Mouse (Mus musculus): ENCODE measurements around the gene Trir. TPM values are rescaled to one million over a fixed set of nuclear protein-coding genes. Genes with fewer than 3 reads are reported as not detected.

Trir gene
- 133 and 139 TPM in 2 replicates for polyA plus RNA-seq (2016; fragmentation: Nextera tagmentation; extraction: Ambion mirVana)

DNA sequence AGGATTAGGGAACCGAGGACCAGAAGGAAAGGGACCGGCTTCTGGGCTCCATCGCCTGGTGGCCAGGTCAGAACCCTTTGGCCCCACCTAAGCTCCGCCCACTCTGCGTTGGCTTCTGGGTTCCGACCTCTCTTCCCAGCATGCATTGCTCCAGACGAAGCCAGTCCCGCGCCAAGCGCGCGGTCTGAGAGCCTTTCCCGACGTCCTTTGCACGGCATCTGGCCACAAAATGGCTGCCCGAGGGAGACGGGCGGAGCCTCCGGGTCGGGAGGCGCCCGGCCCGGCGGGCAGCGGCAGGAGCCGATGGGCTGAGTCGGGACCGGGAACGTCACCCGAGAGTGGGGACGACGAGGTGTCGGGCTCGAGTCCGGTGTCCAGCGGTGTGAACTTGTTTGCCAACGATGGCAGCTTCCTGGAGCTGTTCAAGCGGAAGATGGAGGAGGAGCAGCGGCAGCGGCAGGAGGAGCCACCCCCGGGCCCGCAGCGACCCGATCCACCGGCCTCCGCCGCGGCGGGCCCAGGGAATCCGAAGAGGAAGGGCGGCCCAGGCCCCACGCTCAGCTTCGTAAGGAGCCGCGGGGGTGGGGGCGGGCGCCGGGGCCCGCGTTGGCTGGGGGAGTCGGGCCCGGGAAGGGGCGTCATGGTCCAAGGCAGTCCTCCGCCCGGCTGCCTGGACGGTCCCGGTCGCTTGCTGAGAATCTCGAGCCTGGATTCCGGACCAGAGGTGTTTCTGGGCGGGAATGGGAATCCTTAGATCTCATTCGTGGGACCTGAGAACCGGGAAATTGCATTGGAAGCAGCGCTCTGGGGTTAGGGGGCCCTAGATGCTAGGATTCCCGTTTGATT lies at the start of gene Trir:
TSS of gene Trir (plus strand) at position 154 of the 846 bp plus-strand sequence.
- H3K4me1 ChIP-seq, result peaks cover 55% of the 10 kb centered on the region
- WGBS (ENCODE audit: insufficient replicate concordance), result under 1% methylated on average over 71 of the region's 75 CpGs

DNA sequence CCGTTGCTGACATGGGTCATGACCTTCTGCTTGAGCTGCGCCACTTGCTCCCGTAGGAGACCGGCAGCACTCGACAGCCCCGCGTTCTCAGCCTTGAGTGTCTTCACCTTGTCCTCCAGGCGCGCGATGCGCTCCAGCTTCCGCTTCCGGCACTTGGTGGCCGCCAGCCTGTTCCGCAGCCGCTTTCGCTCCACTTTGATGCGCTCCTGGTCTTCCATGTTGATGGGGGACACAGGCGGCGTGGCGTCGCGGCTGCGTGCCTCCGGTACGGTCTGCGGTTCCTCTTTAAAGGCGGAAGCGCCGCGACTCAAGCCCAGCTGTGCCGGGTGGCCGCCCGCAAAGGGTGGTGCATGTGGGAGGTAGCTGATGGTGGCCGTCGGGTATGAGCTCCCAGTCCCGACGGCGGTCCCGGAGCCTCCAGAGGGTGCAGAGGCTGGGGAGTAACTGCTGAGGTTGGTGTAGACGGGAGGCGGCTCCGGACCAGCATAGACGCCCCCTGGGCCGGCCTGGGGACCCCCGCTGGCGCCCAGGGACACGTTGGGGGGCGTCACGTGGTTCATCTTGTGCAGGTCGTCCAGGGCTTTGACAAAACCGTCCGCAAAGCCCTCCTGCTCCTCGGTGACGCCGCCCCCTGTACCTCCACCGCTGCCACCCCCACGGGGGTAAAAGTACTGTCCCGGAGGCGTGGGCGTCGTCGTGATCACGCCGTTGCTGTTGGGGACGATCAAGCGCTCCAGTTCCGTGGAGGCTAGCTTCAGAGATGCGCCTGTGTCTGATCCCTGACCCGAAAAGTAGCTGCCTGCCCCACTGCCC lies 49.0 kb upstream of the Trir start:
- H3K4me1 ChIP-seq, result peaks cover 98% of the 10 kb centered on the region
- peak overlapping the region; percentile 97 for H3K27ac ChIP-seq
- peak overlapping the region; percentile 94 for H3K4me2 ChIP-seq
- H3K36me3 ChIP-seq, result peaks cover 30% of the 10 kb centered on the region
- WGBS (ENCODE audit: insufficient replicate concordance), result under 1% methylated on average over 70 of the region's 70 CpGs
- no peak for ATAC-seq
- H3K4me3 ChIP-seq, result peak overlapping the region; percentile 81
- peak overlapping the region; percentile 86 for H3K9ac ChIP-seq
- no peaks in the 10 kb centered on the region for H3K9me3 ChIP-seq (replicated peaks)
- no peaks in the 10 kb centered on the region for H3K27me3 ChIP-seq (replicated peaks)

More for the DNA sequence above, at the start of gene Trir:
- H3K4me2 ChIP-seq, result peak within 1 kb of the TSS; percentile 96
- peak; percentile 84 for ATAC-seq
- H3K9ac ChIP-seq, result peak within 1 kb of the TSS; percentile 100
- H3K27me3 ChIP-seq (replicated peaks), result no peaks in the 10 kb centered on the region
- H3K4me3 ChIP-seq, result peak within 1 kb of the TSS; percentile 100
- H3K36me3 ChIP-seq, result peaks cover 60% of the 10 kb centered on the region
- H3K27ac ChIP-seq, result peak within 1 kb of the TSS; percentile 96
- no peaks in the 10 kb centered on the region for H3K9me3 ChIP-seq (replicated peaks)

DNA sequence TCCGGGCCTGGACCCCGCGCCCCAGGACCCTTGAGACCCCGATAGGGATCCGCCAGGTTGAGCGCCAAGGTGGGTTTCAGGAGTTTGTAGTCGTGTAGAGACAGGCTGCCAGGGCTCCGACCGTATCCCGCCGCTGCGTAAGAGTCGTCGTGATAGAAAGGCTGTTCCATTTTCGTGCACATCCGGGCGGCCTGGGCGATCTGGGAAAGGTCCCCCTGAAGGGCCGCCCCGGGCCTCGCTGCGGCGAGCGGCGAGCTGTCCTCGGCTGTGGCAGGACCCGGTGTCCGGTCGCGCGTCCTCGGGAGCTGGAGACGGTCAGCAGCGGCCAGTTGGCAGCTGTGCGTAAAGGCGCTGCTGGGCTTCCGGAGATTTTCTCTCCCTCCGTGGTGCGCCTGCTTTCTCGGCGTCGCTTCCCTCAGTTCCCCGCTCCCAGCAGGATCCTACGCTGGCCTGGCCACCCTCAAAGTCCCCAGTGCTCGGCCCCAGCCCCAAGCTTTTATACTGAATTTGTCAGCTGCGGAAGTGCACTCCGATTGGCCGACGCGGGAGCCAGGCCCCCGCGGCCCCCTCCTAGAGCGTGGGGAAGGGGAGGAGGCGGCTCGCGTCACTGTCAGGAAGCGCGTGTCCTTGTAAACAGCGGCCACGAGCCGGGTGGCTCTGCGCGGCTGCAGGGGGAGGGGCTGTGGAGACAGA lies 48.2 kb upstream of the Trir start, which contains the start of gene Junb:
TSS of gene Junb (minus strand) at position 471 of the 693 bp plus-strand sequence.
- Histone ChIP-seq H3K27ac (peak within 1 kb of the TSS; percentile 97), H3K4me1 (peaks cover 96% of the 10 kb centered on the region), H3K4me2 (peak within 1 kb of the TSS; percentile 94), H3K9me3 (replicated peaks) (no peaks in the 10 kb centered on the region), H3K9ac (peak within 1 kb of the TSS; percentile 86), H3K27me3 (replicated peaks) (no peaks in the 10 kb centered on the region), H3K36me3 (peaks cover 22% of the 10 kb centered on the region), H3K4me3 (peak within 1 kb of the TSS; percentile 81)
- WGBS (ENCODE audit: insufficient replicate concordance), result under 1% methylated on average over 63 of the region's 63 CpGs
- peak; percentile 40 for ATAC-seq

DNA sequence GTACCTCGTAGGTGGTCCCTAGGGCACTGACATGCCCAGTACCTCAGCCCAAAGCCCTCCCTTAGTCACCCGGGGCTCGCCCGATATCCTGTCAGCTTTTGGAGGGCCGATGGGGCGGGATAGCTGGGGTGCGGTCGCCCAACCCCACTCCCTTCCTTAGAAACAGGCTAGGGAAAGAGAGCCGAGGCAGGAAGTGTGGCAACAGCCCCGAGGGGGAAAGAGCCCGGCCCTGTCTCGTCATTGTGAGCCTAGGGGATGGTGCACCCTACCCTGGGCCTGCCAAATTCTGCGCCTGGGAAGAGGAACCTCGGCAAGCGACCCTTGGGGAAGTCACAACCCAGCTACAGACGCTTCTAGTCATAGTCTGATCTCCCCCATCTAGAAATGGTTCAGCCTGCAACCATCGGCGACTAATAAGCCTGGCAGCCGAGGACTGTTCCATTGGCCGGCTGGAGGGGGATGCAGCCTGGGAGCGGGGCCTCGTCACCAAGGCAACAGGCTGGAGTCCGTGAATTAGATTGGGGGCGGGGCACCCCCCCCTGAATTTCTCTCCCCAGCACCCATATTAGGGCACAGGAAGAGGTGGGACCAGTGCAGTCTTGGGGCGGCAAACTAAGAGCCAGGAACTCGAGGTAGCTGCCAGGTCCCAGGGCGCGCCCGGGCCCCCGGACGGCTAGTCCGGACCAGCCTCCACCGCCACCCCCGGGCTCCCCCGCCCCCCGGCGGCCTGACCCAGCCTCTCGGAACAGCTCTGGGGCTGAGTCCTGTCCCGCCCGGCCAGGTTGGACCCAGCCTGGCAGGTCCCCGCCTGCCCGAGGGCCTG lies 46.8 kb upstream of the Trir start:
- peak overlapping the region; percentile 81 for H3K4me3 ChIP-seq
- no peaks in the 10 kb centered on the region for H3K9me3 ChIP-seq (replicated peaks)
- H3K4me2 ChIP-seq, result peak overlapping the region; percentile 94
- WGBS (ENCODE audit: insufficient replicate concordance), result under 1% methylated on average over 35 of the region's 42 CpGs
- no peaks in the 10 kb centered on the region for H3K27me3 ChIP-seq (replicated peaks)
- peaks cover 96% of the 10 kb centered on the region for H3K4me1 ChIP-seq
- ATAC-seq, result peak; percentile 55
- peaks cover 8% of the 10 kb centered on the region for H3K36me3 ChIP-seq
- H3K27ac ChIP-seq, result peak overlapping the region; percentile 97
- H3K9ac ChIP-seq, result peak overlapping the region; percentile 86

DNA sequence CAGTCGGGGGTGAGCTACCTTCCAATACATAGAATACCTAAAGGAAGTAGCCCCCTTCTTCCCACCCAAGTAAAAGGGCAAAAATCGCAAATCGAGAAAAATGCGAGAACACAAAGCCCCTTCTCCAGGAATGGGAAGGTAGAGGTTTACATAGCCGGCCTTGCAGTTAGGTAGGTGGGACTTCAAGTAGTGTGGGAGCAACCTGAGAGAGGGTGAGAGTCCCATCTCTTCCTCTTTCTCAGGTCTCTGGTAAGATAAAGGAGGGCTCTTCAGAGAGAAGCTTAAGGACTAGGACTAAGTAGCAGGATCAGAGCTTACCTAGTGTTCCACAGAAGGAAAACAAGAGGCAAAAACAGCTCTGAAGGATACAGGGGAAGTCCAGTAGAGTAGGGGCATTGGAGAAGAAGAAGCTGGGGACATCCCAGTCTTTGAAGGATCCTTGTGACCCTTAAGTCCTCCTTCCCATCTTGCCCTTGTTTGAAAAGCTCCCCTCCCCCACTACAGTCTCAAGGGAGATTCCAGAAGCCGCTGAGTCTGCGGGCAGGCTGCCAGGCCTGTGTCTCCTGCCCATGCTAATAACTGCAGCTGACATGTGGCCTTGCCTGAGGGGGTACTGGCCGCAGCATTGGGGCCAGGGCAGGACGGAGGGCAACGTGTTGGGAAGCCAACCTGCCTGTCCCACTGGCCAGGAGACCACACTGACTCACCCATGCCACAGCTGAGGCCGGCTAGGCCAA lies 45.8 kb upstream of the Trir start:
- H3K9me3 ChIP-seq (replicated peaks), result no peaks in the 10 kb centered on the region
- peak overlapping the region; percentile 97 for H3K27ac ChIP-seq
- H3K4me2 ChIP-seq, result peak overlapping the region; percentile 94
- peak overlapping the region; percentile 81 for H3K4me3 ChIP-seq
- no peaks in the 10 kb centered on the region for H3K27me3 ChIP-seq (replicated peaks)
- 40% methylated on average over 11 of the region's 11 CpGs for WGBS (ENCODE audit: insufficient replicate concordance)
- no peak for ATAC-seq
- peaks cover 96% of the 10 kb centered on the region for H3K4me1 ChIP-seq
- no peaks in the 10 kb centered on the region for H3K36me3 ChIP-seq
- H3K9ac ChIP-seq, result peak overlapping the region; percentile 14; the same call in 1 of the 2 replicates

DNA sequence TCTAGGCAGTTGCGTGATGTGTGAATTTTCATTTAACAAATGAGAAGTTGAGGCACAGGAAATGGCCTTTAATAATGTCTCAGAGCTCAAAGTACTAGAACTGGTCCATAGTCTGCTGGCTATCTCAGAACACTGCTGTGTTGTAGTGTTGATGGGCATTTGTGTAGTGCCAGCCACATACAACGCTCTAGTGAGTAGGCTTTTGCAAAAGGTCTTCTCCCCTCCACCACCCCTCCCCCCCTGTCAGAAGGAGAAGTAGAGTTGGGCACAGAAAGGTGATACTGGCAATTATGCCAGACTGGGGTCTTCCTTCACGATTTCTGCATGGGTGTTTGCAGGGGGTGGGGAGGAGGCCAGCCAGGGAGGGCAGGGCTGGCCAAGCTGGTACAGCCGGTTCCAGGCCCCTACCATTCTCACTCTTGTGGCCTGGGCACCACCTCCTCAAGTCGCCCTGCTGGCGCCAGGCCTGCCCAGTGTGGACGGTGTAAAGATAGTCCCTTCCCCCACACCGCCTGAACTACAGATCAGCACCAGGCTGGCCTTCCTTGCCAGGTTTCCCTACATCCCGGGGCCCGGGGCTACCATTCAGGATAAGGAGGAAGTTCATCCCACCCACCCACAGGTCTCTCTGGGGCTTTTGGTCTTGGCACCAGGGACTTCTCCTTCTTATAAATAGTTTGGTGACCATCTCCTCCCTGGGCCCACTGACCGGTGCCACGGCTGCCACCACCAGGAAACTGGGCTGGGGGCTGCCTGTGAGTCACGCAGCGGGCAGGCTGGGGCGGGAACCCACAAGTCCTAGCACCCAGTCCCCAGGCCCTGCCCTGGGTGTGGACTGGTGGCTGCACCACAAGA lies 44.8 kb upstream of the Trir start:
- WGBS (ENCODE audit: insufficient replicate concordance), result 60% methylated on average over 15 of the region's 15 CpGs
- H3K4me2 ChIP-seq, result no peak overlapping the region
- H3K9ac ChIP-seq, result no peak overlapping the region
- peak overlapping the region; percentile 97; the same call in 1 of the 2 replicates for H3K27ac ChIP-seq
- no peak for ATAC-seq
- H3K36me3 ChIP-seq, result no peaks in the 10 kb centered on the region
- H3K4me1 ChIP-seq, result peaks cover 98% of the 10 kb centered on the region
- no peaks in the 10 kb centered on the region for H3K9me3 ChIP-seq (replicated peaks)
- no peaks in the 10 kb centered on the region for H3K27me3 ChIP-seq (replicated peaks)
- no peak overlapping the region for H3K4me3 ChIP-seq

DNA sequence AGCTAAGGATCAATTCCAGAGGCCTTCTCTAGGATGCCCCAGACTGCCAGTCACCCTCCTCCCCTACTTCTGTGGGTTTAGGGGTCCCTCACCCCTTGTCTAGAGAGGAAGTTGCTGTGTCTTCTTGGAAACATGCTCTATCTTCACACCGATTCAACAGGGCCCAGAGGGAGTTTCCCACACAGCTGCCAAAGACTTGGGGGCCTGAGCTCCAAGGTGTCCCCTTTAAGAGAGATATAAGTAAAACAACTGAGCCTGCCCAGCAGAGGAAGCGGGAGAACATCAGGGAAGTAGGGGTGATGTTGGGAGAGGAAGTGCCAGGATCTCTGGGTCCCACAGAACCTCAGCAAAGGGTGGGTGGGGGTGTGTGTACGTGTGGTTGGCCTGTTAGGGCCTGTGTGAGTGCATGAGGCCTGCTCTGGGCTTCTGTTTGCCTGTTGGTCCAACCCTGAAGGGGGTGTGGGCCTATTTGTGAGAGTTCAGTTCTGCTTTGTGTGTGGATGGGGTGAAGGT lies 44.1 kb upstream of the Trir start:
- no peak overlapping the region for H3K9ac ChIP-seq
- H3K36me3 ChIP-seq, result no peaks in the 10 kb centered on the region
- H3K4me3 ChIP-seq, result no peak overlapping the region
- H3K4me2 ChIP-seq, result no peak overlapping the region
- ATAC-seq, result no peak
- peaks cover 97% of the 10 kb centered on the region for H3K4me1 ChIP-seq
- 34% methylated on average over 3 of the region's 3 CpGs for WGBS (ENCODE audit: insufficient replicate concordance)
- H3K27me3 ChIP-seq (replicated peaks), result no peaks in the 10 kb centered on the region
- H3K27ac ChIP-seq, result peak overlapping the region; percentile 5; the same call in 1 of the 2 replicates
- no peaks in the 10 kb centered on the region for H3K9me3 ChIP-seq (replicated peaks)

DNA sequence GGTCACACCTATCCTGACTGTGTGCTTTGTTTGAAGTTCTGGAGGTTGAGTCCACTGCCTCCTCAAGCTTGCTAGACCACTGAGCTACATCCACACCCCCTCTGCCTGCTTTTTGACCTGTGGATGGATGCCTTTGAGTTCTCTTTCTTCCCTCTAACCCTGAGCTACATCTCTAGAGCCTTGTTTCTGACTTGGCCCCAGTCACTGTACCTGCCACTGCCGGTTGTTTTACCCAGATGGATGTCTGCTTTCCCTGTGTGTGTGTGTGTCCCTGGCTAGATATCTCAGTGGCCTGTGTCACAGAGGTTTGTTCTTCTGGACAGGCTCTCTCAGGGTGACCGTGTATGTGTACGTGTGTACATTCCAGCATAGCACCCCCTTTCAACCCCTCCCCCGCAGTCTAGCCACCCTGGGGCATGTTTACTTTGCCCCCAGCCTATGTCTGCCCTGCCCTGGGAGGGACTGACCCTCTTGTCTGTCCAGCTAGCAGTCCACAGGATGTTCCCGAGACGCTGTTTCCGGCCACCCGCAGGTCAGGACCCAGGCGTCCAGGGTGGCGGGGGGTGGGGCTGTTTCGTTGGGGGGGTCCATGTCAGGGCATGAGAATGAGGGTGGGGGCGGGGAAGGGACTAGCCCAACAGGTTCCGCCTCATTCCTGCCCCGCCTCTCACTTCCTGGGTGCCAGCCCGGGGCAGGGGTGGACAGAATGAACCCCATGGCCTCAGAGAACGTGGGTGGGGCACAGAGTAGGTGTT lies 42.2 kb upstream of the Trir start:
- peaks cover 96% of the 10 kb centered on the region for H3K4me1 ChIP-seq
- H3K36me3 ChIP-seq, result no peaks in the 10 kb centered on the region
- peak; percentile 1; the same call in 1 of the 2 replicates for ATAC-seq
- peak overlapping the region; percentile 83 for H3K27ac ChIP-seq
- peak overlapping the region; percentile 63 for H3K4me3 ChIP-seq
- 14% methylated on average over 16 of the region's 16 CpGs for WGBS (ENCODE audit: insufficient replicate concordance)
- H3K9me3 ChIP-seq (replicated peaks), result no peaks in the 10 kb centered on the region
- peak overlapping the region; percentile 75 for H3K9ac ChIP-seq
- H3K4me2 ChIP-seq, result peak overlapping the region; percentile 94
- no peaks in the 10 kb centered on the region for H3K27me3 ChIP-seq (replicated peaks)

DNA sequence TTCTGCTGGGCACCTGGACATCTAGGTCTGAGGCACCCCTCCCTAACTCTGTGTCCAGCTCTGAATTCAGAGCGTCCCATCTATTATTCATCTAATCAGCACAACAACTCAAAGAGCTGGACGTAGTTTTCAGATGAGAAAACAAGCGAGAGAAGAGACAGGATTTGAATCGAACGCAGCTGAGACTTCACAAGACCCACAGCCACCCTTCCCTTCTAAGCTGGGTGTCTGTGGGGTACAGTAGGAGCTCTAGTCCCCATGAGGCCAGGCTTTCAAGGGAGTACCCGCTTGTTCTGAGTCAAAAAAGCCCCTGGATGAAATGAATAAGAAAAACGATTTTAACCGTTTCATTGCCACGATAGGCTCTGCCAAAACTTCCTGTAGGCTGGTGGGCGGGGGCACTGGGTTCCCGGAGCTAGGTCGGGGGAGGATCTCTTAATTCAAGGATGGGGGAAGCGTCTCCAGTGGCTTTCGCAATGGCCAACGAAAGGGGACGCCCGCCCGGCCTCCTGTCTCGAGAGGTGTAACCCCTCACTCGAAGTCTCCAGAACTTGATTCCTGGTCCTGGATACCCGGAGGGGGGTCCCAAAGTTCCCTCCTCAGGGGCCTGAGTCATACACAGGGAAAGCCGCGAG lies 41.5 kb upstream of the Trir start:
- peak overlapping the region; percentile 94 for H3K4me2 ChIP-seq
- H3K9ac ChIP-seq, result peak overlapping the region; percentile 75
- peak overlapping the region; percentile 83 for H3K27ac ChIP-seq
- under 1% methylated on average over 23 of the region's 23 CpGs for WGBS (ENCODE audit: insufficient replicate concordance)
- no peaks in the 10 kb centered on the region for H3K36me3 ChIP-seq
- ATAC-seq, result no peak
- H3K9me3 ChIP-seq (replicated peaks), result no peaks in the 10 kb centered on the region
- H3K4me3 ChIP-seq, result peak overlapping the region; percentile 63
- H3K27me3 ChIP-seq (replicated peaks), result no peaks in the 10 kb centered on the region
- peaks cover 91% of the 10 kb centered on the region for H3K4me1 ChIP-seq

Data from liver, embryonic 12.5 days (tissue).